8 mouse cellular contexts compared by ENCODE assay signal in the genomic region with DNA sequence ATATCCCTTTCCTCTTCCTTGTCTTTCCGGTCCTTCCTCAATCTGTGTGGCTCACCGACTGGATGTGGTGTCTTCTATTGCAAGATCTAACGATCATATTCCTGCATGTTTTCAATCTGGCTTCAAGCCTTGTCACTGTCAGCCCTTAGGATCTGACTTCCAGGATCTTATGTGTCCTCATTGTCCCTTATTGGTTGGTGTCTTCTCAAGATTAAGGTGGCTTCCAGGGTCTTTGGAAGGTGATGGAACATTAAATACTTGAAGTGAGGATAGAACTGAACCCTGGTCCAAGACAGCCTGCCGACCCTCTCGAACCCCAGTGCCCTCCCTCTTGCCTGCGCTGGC. TPM values are rescaled to one million over a fixed set of nuclear protein-coding genes. Genes with fewer than 3 reads are reported as not detected.
DNase-seq lines count a peak whose midpoint lies in the region; ATAC-seq and TF ChIP-seq lines count a peak whose summit lies in the region.

No protein-coding gene starts in this region.

- DNase-seq in layer of hippocampus, adult 2 months (ENCODE audit: low spot score in 2 of 2): no peak
- no peak for DNase-seq in layer of hippocampus, postnatal 10 days (ENCODE audit: low spot score in 2 of 2)
- DNase-seq in embryonic facial prominence, embryonic 14.5 days (ENCODE audit: low spot score): no peak
- no peak for DNase-seq in limb, embryonic 10.5 days (ENCODE audit: low spot score)
- DNase-seq in right cerebral cortex, postnatal 14 days: no peak
- no peak for DNase-seq in right cerebral cortex, postnatal 4 days
- no peak for DNase-seq in gastrocnemius, postnatal 4 days (ENCODE audit: low spot score in 2 of 2)

- peak overlapping the region; percentile 70 for H3K27ac ChIP-seq in layer of hippocampus, adult 2 months
- peak overlapping the region; percentile 30; the same call in 1 of the 2 replicates for H3K27ac ChIP-seq in embryonic facial prominence, embryonic 14.5 days (replicated peaks; ENCODE audit: low read depth, low read length)
- H3K27ac ChIP-seq in limb, embryonic 10.5 days: peak overlapping the region; percentile 89
- peak overlapping the region; percentile 70 for H3K27ac ChIP-seq in neural tube, embryonic 15.5 days (replicated peaks)

- H3K4me1 ChIP-seq in embryonic facial prominence, embryonic 14.5 days (ENCODE audit: control insufficient read depth, insufficient read depth, low read length): peaks cover 7% of the 10 kb centered on the region
- peaks cover 20% of the 10 kb centered on the region for H3K4me1 ChIP-seq in limb, embryonic 10.5 days
- H3K4me1 ChIP-seq in neural tube, embryonic 15.5 days: peaks cover 31% of the 10 kb centered on the region

- ATAC-seq in embryonic facial prominence, embryonic 14.5 days (ENCODE audit: low read depth): no peak; the same call in 1 of the 2 replicates
- ATAC-seq in neural tube, embryonic 15.5 days (ENCODE audit: low FRiP score): peak; percentile 16

- peak overlapping the region; percentile 97 for H3K4me3 ChIP-seq in layer of hippocampus, adult 2 months
- peak overlapping the region; percentile 83 for H3K4me3 ChIP-seq in embryonic facial prominence, embryonic 14.5 days (ENCODE audit: low read depth, low read length)
- peak overlapping the region; percentile 73 for H3K4me3 ChIP-seq in limb, embryonic 10.5 days
- H3K4me3 ChIP-seq in neural tube, embryonic 15.5 days (replicated peaks): peak overlapping the region; percentile 68

- no peaks in the 10 kb centered on the region for H3K36me3 ChIP-seq in embryonic facial prominence, embryonic 14.5 days (ENCODE audit: control insufficient read depth, insufficient read depth, low read length)
- no peaks in the 10 kb centered on the region for H3K36me3 ChIP-seq in limb, embryonic 10.5 days
- H3K36me3 ChIP-seq in neural tube, embryonic 15.5 days: no peaks in the 10 kb centered on the region

- 47% methylated on average over 6 of the region's 6 CpGs for WGBS in embryonic facial prominence, embryonic 14.5 days
- WGBS in limb, embryonic 10.5 days: 53% methylated on average over 6 of the region's 6 CpGs
- WGBS in neural tube, embryonic 15.5 days: 54% methylated on average over 6 of the region's 6 CpGs

- H3K9ac ChIP-seq in embryonic facial prominence, embryonic 14.5 days (ENCODE audit: low read depth, low read length): peak overlapping the region; percentile 47; the same call in 1 of the 2 replicates
- peak overlapping the region; percentile 44 for H3K9ac ChIP-seq in neural tube, embryonic 15.5 days (replicated peaks)

- H3K27me3 ChIP-seq in embryonic facial prominence, embryonic 14.5 days (replicated peaks; ENCODE audit: control insufficient read depth, insufficient read depth, low read length): no peaks in the 10 kb centered on the region
- H3K27me3 ChIP-seq in limb, embryonic 10.5 days (ENCODE audit: low read depth, poor library complexity, severe bottlenecking): peaks cover 18% of the 10 kb centered on the region; the same call in 1 of the 2 replicates
- peaks cover 5% of the 10 kb centered on the region; the same call in 1 of the 2 replicates for H3K27me3 ChIP-seq in neural tube, embryonic 15.5 days (replicated peaks)

- TF ChIP-seq CTCF in layer of hippocampus, adult 2 months (conservative IDR thresholded peaks at IDR 0.05): no peak

- H3K9me3 ChIP-seq in embryonic facial prominence, embryonic 14.5 days (ENCODE audit: control insufficient read depth, low read length): no peaks in the 10 kb centered on the region
- H3K9me3 ChIP-seq in limb, embryonic 10.5 days (replicated peaks): no peaks in the 10 kb centered on the region
- no peaks in the 10 kb centered on the region for H3K9me3 ChIP-seq in neural tube, embryonic 15.5 days (replicated peaks)

- peak overlapping the region; percentile 77 for H3K4me2 ChIP-seq in embryonic facial prominence, embryonic 14.5 days (ENCODE audit: low read depth, low read length)
- peak overlapping the region; percentile 86 for H3K4me2 ChIP-seq in neural tube, embryonic 15.5 days

RNA-seq across cellular contexts. Expression of a gene that starts 0.4 kb away (rescaled TPM):
- 100 to 1,000 TPM; 171 to 178 TPM for total RNA-seq in layer of hippocampus, adult 2 months (2021)
- 100 to 1,000 TPM; 173 to 178 TPM for total RNA-seq in layer of hippocampus, postnatal 10 days (2021)
- polyA plus RNA-seq in embryonic facial prominence, embryonic 14.5 days (2014; fragmentation: Nextera tagmentation; extraction: Ambion mirVana): 174 and 184 TPM in 2 replicates
- 150 and 183 TPM in 2 replicates for polyA plus RNA-seq in limb, embryonic 10.5 days (2016; fragmentation: Nextera tagmentation; extraction: Ambion mirVana)
- polyA plus RNA-seq in neural tube, embryonic 15.5 days (2015; fragmentation: Nextera tagmentation; extraction: Ambion mirVana): 322 and 350 TPM in 2 replicates
- 100 to 1,000 TPM; 106 to 120 TPM for total RNA-seq in gastrocnemius, postnatal 4 days (2021)

RNA-seq across cellular contexts. Expression of a gene that starts 2.0 kb away (rescaled TPM):
- total RNA-seq in layer of hippocampus, adult 2 months (2021): 10 to 100 TPM; 30.2 to 30.5 TPM
- 10 to 100 TPM; 24.4 to 26.4 TPM for total RNA-seq in layer of hippocampus, postnatal 10 days (2021)
- polyA plus RNA-seq in embryonic facial prominence, embryonic 14.5 days (2014; fragmentation: Nextera tagmentation; extraction: Ambion mirVana): 3.7 and 4.6 TPM in 2 replicates
- 7.7 and 8.1 TPM in 2 replicates for polyA plus RNA-seq in limb, embryonic 10.5 days (2016; fragmentation: Nextera tagmentation; extraction: Ambion mirVana)
- 13.2 and 13.9 TPM in 2 replicates for polyA plus RNA-seq in neural tube, embryonic 15.5 days (2015; fragmentation: Nextera tagmentation; extraction: Ambion mirVana)
- 1 to 10 TPM; 1.7 to 2.5 TPM for total RNA-seq in gastrocnemius, postnatal 4 days (2021)

RNA-seq across cellular contexts. Expression of a gene that starts 10.9 kb away (rescaled TPM):
- total RNA-seq in layer of hippocampus, adult 2 months (2021): 10 to 100 TPM; 26.8 to 28.9 TPM
- total RNA-seq in layer of hippocampus, postnatal 10 days (2021): 10 to 100 TPM; 30.2 to 33.6 TPM
- 13.8 and 14.7 TPM in 2 replicates for polyA plus RNA-seq in embryonic facial prominence, embryonic 14.5 days (2014; fragmentation: Nextera tagmentation; extraction: Ambion mirVana)
- polyA plus RNA-seq in limb, embryonic 10.5 days (2016; fragmentation: Nextera tagmentation; extraction: Ambion mirVana): 12.2 and 13.0 TPM in 2 replicates
- 44.0 and 52.3 TPM in 2 replicates for polyA plus RNA-seq in neural tube, embryonic 15.5 days (2015; fragmentation: Nextera tagmentation; extraction: Ambion mirVana)
- total RNA-seq in gastrocnemius, postnatal 4 days (2021): 1 to 10 TPM; 4.4 to 5.1 TPM

RNA-seq across cellular contexts. Expression of a gene that starts 11.2 kb away (rescaled TPM):
- total RNA-seq in layer of hippocampus, adult 2 months (2021): 1 to 10 TPM; 1.0 to 1.3 TPM
- 1 to 10 TPM in 1 of 2 experiments, under 1 TPM in 1; 0.89 to 1.3 TPM for total RNA-seq in layer of hippocampus, postnatal 10 days (2021)
- polyA plus RNA-seq in embryonic facial prominence, embryonic 14.5 days (2014; fragmentation: Nextera tagmentation; extraction: Ambion mirVana): 1.8 and 3.6 TPM in 2 replicates
- polyA plus RNA-seq in limb, embryonic 10.5 days (2016; fragmentation: Nextera tagmentation; extraction: Ambion mirVana): 1.3 and 1.8 TPM in 2 replicates
- 2.4 and 2.7 TPM in 2 replicates for polyA plus RNA-seq in neural tube, embryonic 15.5 days (2015; fragmentation: Nextera tagmentation; extraction: Ambion mirVana)
- total RNA-seq in gastrocnemius, postnatal 4 days (2021): under 1 TPM; 0.59 to 0.70 TPM

RNA-seq across cellular contexts. Expression of a gene that starts 12.0 kb away (rescaled TPM):
- total RNA-seq in layer of hippocampus, adult 2 months (2021): 100 to 1,000 TPM; 761 to 778 TPM
- total RNA-seq in layer of hippocampus, postnatal 10 days (2021): 100 to 1,000 TPM; 686 to 714 TPM
- 5.8 and 8.6 TPM in 2 replicates for polyA plus RNA-seq in embryonic facial prominence, embryonic 14.5 days (2014; fragmentation: Nextera tagmentation; extraction: Ambion mirVana)
- 1.4 and 1.8 TPM in 2 replicates for polyA plus RNA-seq in limb, embryonic 10.5 days (2016; fragmentation: Nextera tagmentation; extraction: Ambion mirVana)
- polyA plus RNA-seq in neural tube, embryonic 15.5 days (2015; fragmentation: Nextera tagmentation; extraction: Ambion mirVana): 88.4 and 118 TPM in 2 replicates
- 1 to 10 TPM; 2.0 to 2.9 TPM for total RNA-seq in gastrocnemius, postnatal 4 days (2021)

Comparison
In these comparisons a context has a peak if more than half of its experiments do, and no peak if none do; other contexts are left out.
1. H3K27ac ChIP-seq: peak in every context shown above with its lines; median percentile 89 in limb, embryonic 10.5 days; 70 in layer of hippocampus, adult 2 months; 70 in neural tube, embryonic 15.5 days; 30 in embryonic facial prominence, embryonic 14.5 days.
2. RNA of a gene that starts 2.0 kb away (total RNA-seq): 30.2 to 30.5 TPM in layer of hippocampus, adult 2 months and 24.4 to 26.4 TPM in layer of hippocampus, postnatal 10 days; 1.7 to 2.5 TPM in gastrocnemius, postnatal 4 days; every median in the first group is over 4 times any median in the second.
3. RNA of a gene that starts 10.9 kb away (total RNA-seq): 30.2 to 33.6 TPM in layer of hippocampus, postnatal 10 days and 26.8 to 28.9 TPM in layer of hippocampus, adult 2 months; 4.4 to 5.1 TPM in gastrocnemius, postnatal 4 days; every median in the first group is over 4 times any median in the second.
4. Peak in every context shown above with its lines, with median percentiles within 50 percentile points of each other: H3K4me3 ChIP-seq.